23 mouse cellular contexts compared by ENCODE assay signal in genomic region chr1:40311625-40312024, GRCm38 (mm10). TPM values are rescaled to one million over a fixed set of nuclear protein-coding genes. Genes with fewer than 3 reads are reported as not detected.
DNase-seq lines count a peak whose midpoint lies in the region; ATAC-seq and TF ChIP-seq lines count a peak whose summit lies in the region.
"Had no signal": no experiment of that assay in that cellular context is flagged by ENCODE, and none has a peak within 500 bp of the region (broad histone marks: within the 10 kb centered on the region; RNA-seq: fewer than 3 reads in every experiment).

No protein-coding gene starts in this region.

- H3K4me2 ChIP-seq in liver, embryonic 12.5 days = no peak overlapping the region
- no peak overlapping the region for H3K4me2 ChIP-seq in stomach, postnatal 0 days (replicated peaks; ENCODE audit: low read depth)
- H3K4me2 ChIP-seq: embryonic facial prominence, embryonic 12.5 days; forebrain, embryonic 12.5 days had no signal

- WGBS in liver, adult 2 months = 22% methylated on average over 2 of the region's 2 CpGs
- 63% methylated on average over 2 of the region's 2 CpGs for WGBS in liver, embryonic 12.5 days (ENCODE audit: insufficient replicate concordance)
- WGBS in stomach, postnatal 0 days = 79% methylated on average over 2 of the region's 2 CpGs

- H3K36me3 ChIP-seq in liver, adult 2 months (ENCODE audit: control insufficient read depth, insufficient read depth, low read length) = peaks cover 48% of the 10 kb centered on the region
- H3K36me3 ChIP-seq in liver, embryonic 12.5 days = peaks cover 14% of the 10 kb centered on the region; the same call in 1 of the 2 replicates
- H3K36me3 ChIP-seq in stomach, postnatal 0 days (ENCODE audit: control insufficient read depth, insufficient read depth, low read length) = no peaks in the 10 kb centered on the region
- H3K36me3 ChIP-seq: embryonic facial prominence, embryonic 10.5 days; embryonic facial prominence, embryonic 12.5 days; forebrain, embryonic 10.5 days; forebrain, embryonic 12.5 days had no signal

- no peaks in the 10 kb centered on the region for H3K9me3 ChIP-seq in liver, embryonic 12.5 days (replicated peaks)
- H3K9me3 ChIP-seq in stomach, postnatal 0 days (ENCODE audit: control insufficient read depth, low read length) = no peaks in the 10 kb centered on the region
- H3K9me3 ChIP-seq: embryonic facial prominence, embryonic 10.5 days; embryonic facial prominence, embryonic 12.5 days; forebrain, embryonic 10.5 days; forebrain, embryonic 12.5 days had no signal

- H3K27ac ChIP-seq in liver, adult 2 months (replicated peaks; ENCODE audit: insufficient read depth, low read depth, low read length) = no peak overlapping the region
- no peak overlapping the region for H3K27ac ChIP-seq in liver, embryonic 12.5 days
- no peak overlapping the region for H3K27ac ChIP-seq in stomach, postnatal 0 days (replicated peaks)
- H3K27ac ChIP-seq: embryonic facial prominence, embryonic 10.5 days; embryonic facial prominence, embryonic 12.5 days; forebrain, embryonic 10.5 days; forebrain, embryonic 12.5 days had no signal

- TF ChIP-seq CTCF in liver, adult 2 months (IDR thresholded peaks at IDR 0.05; ENCODE audit: low read depth, low read length) = no peak
- no peak for TF ChIP-seq CTCF in stomach, postnatal 0 days (IDR thresholded peaks at IDR 0.05; ENCODE audit: low read depth)

- no peak for TF ChIP-seq POLR2A in liver, adult 2 months (IDR thresholded peaks at IDR 0.05; ENCODE audit: extremely low read depth, insufficient read depth, low read length)

- DNase-seq in liver, adult 2 months (ENCODE audit: extremely low read depth, low read depth, low spot score) = peak; percentile 65
- DNase-seq in 416B (ENCODE audit: low read depth) = peak; percentile 6
- DNase-seq in R1 (ENCODE audit: low read depth, low spot score) = peak; percentile 40
- DNase-seq in fat pad, adult 2 months (ENCODE audit: extremely low read depth, low read depth, low spot score) = peak; percentile 28
- no peak for DNase-seq in thymus, postnatal 10 days (ENCODE audit: low spot score in 2 of 2)
- no peak for DNase-seq in c-Kit-positive CD71-positive TER-119-positive erythroid progenitor cells, embryonic 14.5 days (ENCODE audit: low spot score)
- DNase-seq in stomach, postnatal 0 days (ENCODE audit: low spot score) = no peak
- DNase-seq: adrenal gland, adult 2 months; adrenal gland, postnatal 10 days; adrenal gland, postnatal 25 days; cerebellum, adult 11-12 months; cerebellum, adult 2 months; cerebellum, adult 9-10 months; cerebellum, postnatal 25 days had no signal

- H3K4me1 ChIP-seq in liver, adult 2 months (ENCODE audit: control insufficient read depth, insufficient read depth, low read length) = peaks cover 9% of the 10 kb centered on the region
- no peaks in the 10 kb centered on the region for H3K4me1 ChIP-seq in liver, embryonic 12.5 days
- H3K4me1 ChIP-seq in stomach, postnatal 0 days (replicated peaks; ENCODE audit: control insufficient read depth, insufficient read depth) = no peaks in the 10 kb centered on the region
- H3K4me1 ChIP-seq: forebrain, embryonic 10.5 days; forebrain, embryonic 12.5 days had no signal

- no peaks in the 10 kb centered on the region for H3K27me3 ChIP-seq in liver, adult 2 months (ENCODE audit: control insufficient read depth, insufficient read depth, low read length)
- H3K27me3 ChIP-seq in liver, embryonic 12.5 days (replicated peaks) = no peaks in the 10 kb centered on the region
- H3K27me3 ChIP-seq in stomach, postnatal 0 days (ENCODE audit: control insufficient read depth, insufficient read depth, low read length) = no peaks in the 10 kb centered on the region
- H3K27me3 ChIP-seq: CH12.LX; embryonic facial prominence, embryonic 12.5 days; forebrain, embryonic 12.5 days had no signal

- H3K4me3 ChIP-seq in liver, adult 2 months (ENCODE audit: insufficient read depth, low read depth, low read length) = no peak overlapping the region
- H3K4me3 ChIP-seq in liver, embryonic 12.5 days = no peak overlapping the region
- no peak overlapping the region for H3K4me3 ChIP-seq in stomach, postnatal 0 days (ENCODE audit: low read depth, low read length)
- H3K4me3 ChIP-seq: embryonic facial prominence, embryonic 10.5 days; embryonic facial prominence, embryonic 12.5 days; forebrain, embryonic 10.5 days; forebrain, embryonic 12.5 days had no signal

- H3K79me2 ChIP-seq in liver, adult 2 months (ENCODE audit: control insufficient read depth, insufficient read depth, low read length) = no peaks in the 10 kb centered on the region

- TF ChIP-seq EP300 in stomach, postnatal 0 days (optimal IDR thresholded peaks at IDR 0.05) = no peak

- H3K9ac ChIP-seq in liver, adult 2 months (ENCODE audit: low read depth, low read length) = no peak overlapping the region
- no peak overlapping the region for H3K9ac ChIP-seq in liver, embryonic 12.5 days
- no peak overlapping the region for H3K9ac ChIP-seq in stomach, postnatal 0 days (ENCODE audit: low read length)
- H3K9ac ChIP-seq: embryonic facial prominence, embryonic 12.5 days; forebrain, embryonic 12.5 days had no signal

- ATAC-seq in liver, embryonic 12.5 days = no peak
- ATAC-seq in stomach, postnatal 0 days (ENCODE audit: low FRiP score, low TSS enrichment) = no peak
- ATAC-seq: forebrain, embryonic 14.5 days; forebrain, embryonic 16.5 days had no signal

RNA-seq across cellular contexts. Expression of gene Il1rl2, which starts 12.8 kb away (rescaled TPM):
- 0.37 and 0.40 TPM in 2 replicates for total RNA-seq in liver, adult 2 months (2014; rRNA removed)
- 0.05 and 0.06 TPM in 2 replicates for polyA plus RNA-seq in liver, adult 2 months (2012; rRNA removed)
- polyA plus RNA-seq in liver, embryonic 12.5 days (2016; fragmentation: Nextera tagmentation; extraction: Ambion mirVana) = 1.8 and 2.2 TPM in 2 replicates
- 6.1 and 6.8 TPM in 2 replicates for polyA plus RNA-seq in stomach, postnatal 0 days (2015; fragmentation: Nextera tagmentation; extraction: Ambion mirVana)
- total RNA-seq: CH12.LX had no signal
- polyA plus RNA-seq: C2C12 had no signal

Comparison
In these comparisons a context has a peak if more than half of its experiments do, and no peak if none do; other contexts are left out.
1. DNase-seq: peak in liver, adult 2 months (single experiment), 416B (single experiment), R1 (single experiment) and fat pad, adult 2 months (single experiment); none in thymus, postnatal 10 days (0 of 2), c-Kit-positive CD71-positive TER-119-positive erythroid progenitor cells, embryonic 14.5 days (single experiment) and stomach, postnatal 0 days (single experiment).